9 mouse cellular contexts compared by ENCODE assay signal in the genomic region with DNA sequence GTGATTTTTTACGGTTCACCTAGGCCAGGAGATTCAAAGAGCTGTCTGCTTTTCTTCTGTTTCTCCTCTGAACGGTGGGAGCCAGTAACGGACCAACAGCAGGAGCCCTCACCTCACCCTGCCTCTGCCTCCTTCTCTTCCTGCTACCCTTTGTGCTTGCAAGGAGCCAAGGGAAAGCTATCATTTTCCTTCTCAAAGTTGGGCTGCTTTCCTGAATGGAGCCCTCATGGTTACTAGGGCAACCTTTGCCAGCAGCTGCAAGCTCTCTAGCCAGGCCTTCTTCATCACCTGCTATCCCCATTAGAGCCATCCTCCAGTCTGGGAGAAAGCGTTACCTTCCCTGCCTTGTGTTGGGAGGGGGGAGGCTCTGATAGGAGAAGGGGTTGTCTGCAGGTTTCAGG. TPM values are rescaled to one million over a fixed set of nuclear protein-coding genes. Genes with fewer than 3 reads are reported as not detected.
DNase-seq lines count a peak whose midpoint lies in the region; ATAC-seq and TF ChIP-seq lines count a peak whose summit lies in the region.
"Had no signal": no experiment of that assay in that cellular context is flagged by ENCODE, and none has a peak within 500 bp of the region (broad histone marks: within the 10 kb centered on the region; RNA-seq: fewer than 3 reads in every experiment).

No protein-coding gene starts in this region.

- peaks cover 5% of the 10 kb centered on the region; the same call in 1 of the 2 replicates for H3K36me3 ChIP-seq in embryonic facial prominence, embryonic 13.5 days
- H3K36me3 ChIP-seq in intestine, embryonic 14.5 days (ENCODE audit: control insufficient read depth, insufficient read depth, low read length), result peaks cover 9% of the 10 kb centered on the region; the same call in 1 of the 2 replicates
- no peaks in the 10 kb centered on the region for H3K36me3 ChIP-seq in midbrain, embryonic 15.5 days (replicated peaks)

- peaks cover 47% of the 10 kb centered on the region for H3K4me1 ChIP-seq in embryonic facial prominence, embryonic 13.5 days
- H3K4me1 ChIP-seq in intestine, embryonic 14.5 days (replicated peaks; ENCODE audit: control insufficient read depth, insufficient read depth, low read length), result peaks cover 20% of the 10 kb centered on the region
- H3K4me1 ChIP-seq in midbrain, embryonic 15.5 days, result peaks cover 36% of the 10 kb centered on the region

- no peak for DNase-seq in layer of hippocampus, adult 2 months (ENCODE audit: low spot score in 2 of 2)
- DNase-seq in layer of hippocampus, postnatal 36 days, result no peak
- no peak for DNase-seq in intestine, embryonic 14.5 days (ENCODE audit: low spot score)
- DNase-seq in layer of hippocampus, adult 8-10 months (ENCODE audit: low spot score in 2 of 2), result no peak
- DNase-seq in layer of hippocampus, adult 11-12 months (ENCODE audit: low spot score), result no peak
- DNase-seq in right cerebral cortex, postnatal 36 days (ENCODE audit: low spot score in 2 of 2), result no peak

- H3K9me3 ChIP-seq in embryonic facial prominence, embryonic 13.5 days, result no peaks in the 10 kb centered on the region
- no peaks in the 10 kb centered on the region for H3K9me3 ChIP-seq in intestine, embryonic 14.5 days (ENCODE audit: control insufficient read depth, low read length)
- no peaks in the 10 kb centered on the region for H3K9me3 ChIP-seq in midbrain, embryonic 15.5 days
- H3K9me3 ChIP-seq: liver, embryonic 13.5 days had no signal

- no peaks in the 10 kb centered on the region; the same call in 1 of the 2 replicates for H3K27me3 ChIP-seq in embryonic facial prominence, embryonic 13.5 days
- H3K27me3 ChIP-seq in intestine, embryonic 14.5 days (replicated peaks; ENCODE audit: control insufficient read depth, insufficient read depth, low read length), result no peaks in the 10 kb centered on the region
- no peaks in the 10 kb centered on the region for H3K27me3 ChIP-seq in midbrain, embryonic 15.5 days (replicated peaks)

- ATAC-seq in embryonic facial prominence, embryonic 13.5 days (ENCODE audit: insufficient number of reproducible peaks, insufficient read depth, low FRiP score, low TSS enrichment, low read depth), result no peak
- no peak for ATAC-seq in intestine, embryonic 14.5 days (replicated peaks; ENCODE audit: low FRiP score, low TSS enrichment, low read depth)
- peak; percentile 32; the same call in 1 of the 2 replicates for ATAC-seq in midbrain, embryonic 15.5 days (replicated peaks)

- no peak for TF ChIP-seq CTCF in layer of hippocampus, adult 2 months (conservative IDR thresholded peaks at IDR 0.05)

- H3K9ac ChIP-seq in embryonic facial prominence, embryonic 13.5 days, result peak overlapping the region; percentile 32; the same call in 1 of the 2 replicates
- H3K9ac ChIP-seq in intestine, embryonic 14.5 days (ENCODE audit: low read length), result no peak overlapping the region
- no peak overlapping the region for H3K9ac ChIP-seq in midbrain, embryonic 15.5 days
- H3K9ac ChIP-seq: liver, embryonic 13.5 days had no signal

- 12% methylated on average over 4 of the region's 4 CpGs for WGBS in embryonic facial prominence, embryonic 13.5 days
- 31% methylated on average over 4 of the region's 4 CpGs for WGBS in intestine, embryonic 14.5 days
- 6% methylated on average over 4 of the region's 4 CpGs for WGBS in midbrain, embryonic 15.5 days

- H3K4me2 ChIP-seq in embryonic facial prominence, embryonic 13.5 days, result peak overlapping the region; percentile 86
- 0 out of 2 replicates have a peak overlapping the region, but pooled peaks have one; percentile 97 for H3K4me2 ChIP-seq in intestine, embryonic 14.5 days (ENCODE audit: low read length)
- 0 out of 2 replicates have a peak overlapping the region, but pooled peaks have one; percentile 15 for H3K4me2 ChIP-seq in midbrain, embryonic 15.5 days

- H3K4me3 ChIP-seq in layer of hippocampus, adult 2 months, result no peak overlapping the region
- no peak overlapping the region for H3K4me3 ChIP-seq in embryonic facial prominence, embryonic 13.5 days
- no peak overlapping the region for H3K4me3 ChIP-seq in intestine, embryonic 14.5 days (ENCODE audit: low read depth, low read length)
- H3K4me3 ChIP-seq in midbrain, embryonic 15.5 days, result no peak overlapping the region

- peak overlapping the region; percentile 80 for H3K27ac ChIP-seq in layer of hippocampus, adult 2 months
- H3K27ac ChIP-seq in embryonic facial prominence, embryonic 13.5 days, result peak overlapping the region; percentile 76
- peak overlapping the region; percentile 69 for H3K27ac ChIP-seq in intestine, embryonic 14.5 days (ENCODE audit: low read depth)
- H3K27ac ChIP-seq in midbrain, embryonic 15.5 days, result peak overlapping the region; percentile 60

RNA-seq across cellular contexts. Expression of a gene that starts 6.3 kb away (rescaled TPM):
- 10 to 100 TPM; 64.9 to 66.7 TPM for total RNA-seq in layer of hippocampus, adult 2 months (2021)
- 10 to 100 TPM; 83.1 to 84.7 TPM for total RNA-seq in layer of hippocampus, postnatal 36 days (2021)
- 61.9 and 73.3 TPM in 2 replicates for polyA plus RNA-seq in embryonic facial prominence, embryonic 13.5 days (2015; fragmentation: Nextera tagmentation; extraction: Ambion mirVana)
- polyA plus RNA-seq in intestine, embryonic 14.5 days (2014; fragmentation: Nextera tagmentation; extraction: Ambion mirVana), result 40.7 and 44.2 TPM in 2 replicates
- polyA plus RNA-seq in midbrain, embryonic 15.5 days (2015; fragmentation: Nextera tagmentation; extraction: Ambion mirVana), result 27.0 and 28.3 TPM in 2 replicates
- total RNA-seq in layer of hippocampus, adult 8-10 months (2022), result 10 to 100 TPM; 61.1 to 93.4 (median 75.2) TPM

Comparison
In these comparisons a context has a peak if more than half of its experiments do, and no peak if none do; other contexts are left out.
1. H3K4me2 ChIP-seq: peak in every context shown above with its lines; median percentile 97 in intestine, embryonic 14.5 days; 86 in embryonic facial prominence, embryonic 13.5 days; 15 in midbrain, embryonic 15.5 days.